Mouse (Mus musculus): ENCODE data around the gene Nfatc3. TPM values are rescaled to one million over a fixed set of nuclear protein-coding genes. Genes with fewer than 3 reads are reported as not detected.
A peak's percentile ranks its signal among the peaks of the same experiment; 100 is the strongest.

Nfatc3 gene
- total RNA-seq, 2 experiments from 2014 or later = 24.9 to 28.7 TPM

DNA sequence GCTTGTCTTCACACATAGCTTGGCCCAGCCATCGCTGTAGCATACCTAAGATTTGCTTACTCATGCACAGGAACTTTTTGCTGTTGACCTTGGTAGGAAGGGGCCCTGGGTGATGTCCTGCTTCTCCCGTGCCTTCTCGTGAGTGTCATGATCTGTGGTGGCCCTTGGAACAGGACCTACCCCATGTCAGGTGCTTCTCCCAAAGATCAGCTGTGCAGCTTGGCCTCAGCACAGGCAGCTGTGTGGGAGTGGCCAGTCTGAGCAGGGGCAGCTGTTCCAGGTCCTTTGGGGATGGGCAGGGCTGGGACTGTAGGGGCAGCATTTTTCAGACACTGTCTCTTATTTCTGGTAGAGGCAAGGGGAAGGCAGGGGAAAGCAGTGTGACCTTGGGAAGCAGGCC lies 14.5 kb upstream of the Nfatc3 start:
- intact Hi-C loops (cut with DNase I) = no loop called here

DNA sequence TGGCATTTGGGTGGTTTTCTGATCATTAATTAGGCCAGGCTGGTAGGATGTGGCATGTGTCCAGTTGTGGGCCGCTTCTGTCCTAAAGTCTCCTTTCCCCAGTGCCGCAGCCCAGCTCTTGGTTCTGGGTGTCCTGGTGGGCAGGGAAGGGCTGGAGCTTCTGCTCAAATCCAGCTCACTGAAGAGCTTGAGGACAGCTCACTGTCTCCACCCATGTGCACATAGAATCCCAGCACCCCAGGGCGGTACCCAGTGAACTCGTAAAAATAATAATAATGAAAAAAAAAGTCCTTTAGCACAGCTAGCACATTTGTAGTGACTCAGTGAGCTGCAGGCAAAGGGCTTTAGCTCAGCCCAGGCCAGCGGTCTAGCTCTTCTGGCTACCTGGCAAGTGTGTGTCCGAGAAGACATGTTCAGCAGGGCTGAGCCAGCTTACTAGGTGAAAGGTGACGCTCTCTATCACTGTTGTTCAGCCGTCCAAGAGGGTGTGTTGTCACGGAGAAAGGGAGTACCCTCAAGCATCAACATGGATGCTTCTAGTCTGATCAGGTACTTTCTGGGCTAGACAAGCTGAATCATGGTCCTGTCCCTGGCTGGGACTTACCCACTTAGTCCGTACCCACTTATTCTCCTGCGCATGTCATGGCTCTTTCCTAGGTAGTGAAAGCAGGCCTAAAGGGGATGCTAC lies 11.6 kb upstream of the Nfatc3 start:
- no peak for TF ChIP-seq CTCF (IDR thresholded peaks at IDR 0.05)
- no peak for DNase-seq
- Histone ChIP-seq H3K27ac (peak overlapping the region; percentile 31; the same call in 1 of the 2 replicates), H3K4me3 (no peak overlapping the region)
- intact Hi-C loops (cut with DNase I) = no loop called here

More for the DNA sequence above, 14.5 kb upstream of the Nfatc3 start:
- TF ChIP-seq CTCF (IDR thresholded peaks at IDR 0.05) = no peak
- H3K4me3 ChIP-seq = no peak overlapping the region
- peak; percentile 81 for DNase-seq
- H3K27ac ChIP-seq = peak overlapping the region; percentile 76

DNA sequence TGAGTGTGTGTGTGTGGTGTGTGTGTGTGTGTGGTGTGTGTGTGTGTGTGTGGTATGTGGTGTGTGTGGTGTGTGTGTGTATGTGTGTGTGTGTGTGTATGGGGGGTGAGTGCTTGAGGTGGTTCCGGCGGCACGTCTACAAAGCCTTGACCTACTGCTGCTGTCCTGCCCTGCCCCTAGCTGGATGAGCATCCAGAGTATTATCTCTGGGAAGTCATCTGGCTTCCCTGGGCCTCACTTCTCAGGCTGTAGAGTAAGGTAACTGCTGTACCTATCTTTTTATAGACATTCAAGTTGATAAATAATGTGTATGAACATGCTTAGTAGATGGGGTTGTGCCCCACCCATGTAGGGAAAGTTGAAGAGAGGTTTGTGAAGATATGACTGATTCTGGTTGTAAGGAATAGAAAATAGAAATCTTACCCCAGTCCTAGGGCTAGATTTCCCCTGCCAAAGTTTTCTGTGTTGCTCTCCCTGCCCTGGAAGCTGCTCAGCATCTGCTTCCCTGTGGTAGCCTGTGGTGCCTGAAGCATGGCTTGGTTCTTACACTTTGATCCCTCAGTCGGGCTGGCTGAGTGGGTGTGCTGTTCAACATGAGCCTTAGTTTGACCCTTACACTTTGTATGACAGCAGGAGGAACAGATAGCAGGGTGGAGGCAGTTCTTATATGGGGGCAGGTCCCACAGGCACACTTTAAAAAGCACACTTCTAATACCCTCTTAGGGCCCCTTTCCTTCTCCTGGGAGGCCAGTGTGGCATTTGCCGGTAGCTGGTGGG lies 10.6 kb upstream of the Nfatc3 start:
- no peak overlapping the region for H3K27ac ChIP-seq
- intact Hi-C loops (cut with DNase I) = no loop called here
- no peak for TF ChIP-seq CTCF (IDR thresholded peaks at IDR 0.05)
- H3K4me3 ChIP-seq = no peak overlapping the region
- DNase-seq = no peak

DNA sequence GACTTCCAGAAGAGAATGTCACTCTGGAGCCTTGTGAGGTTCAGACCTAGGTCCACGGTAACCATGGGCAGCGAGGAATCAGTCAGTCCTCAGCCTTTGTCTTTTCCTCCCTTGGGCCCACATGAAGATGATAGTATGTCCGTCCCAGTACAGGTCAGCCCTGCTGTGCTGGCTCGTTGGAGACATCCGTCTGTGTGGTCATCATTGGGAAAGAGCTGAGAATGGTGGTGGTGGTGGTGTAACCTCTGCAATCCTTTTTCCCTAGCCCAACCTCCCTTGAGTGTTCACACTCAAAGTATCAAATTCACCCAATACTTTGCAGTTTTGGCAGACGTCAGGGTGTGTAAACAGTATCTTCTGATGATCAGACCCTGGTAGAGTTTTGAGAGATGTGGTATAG lies 8.8 kb upstream of the Nfatc3 start:
- Histone ChIP-seq H3K27ac (no peak overlapping the region), H3K4me3 (no peak overlapping the region)
- DNase-seq = no peak
- intact Hi-C loops (cut with DNase I) = no loop called here
- no peak for TF ChIP-seq CTCF (IDR thresholded peaks at IDR 0.05)

DNA sequence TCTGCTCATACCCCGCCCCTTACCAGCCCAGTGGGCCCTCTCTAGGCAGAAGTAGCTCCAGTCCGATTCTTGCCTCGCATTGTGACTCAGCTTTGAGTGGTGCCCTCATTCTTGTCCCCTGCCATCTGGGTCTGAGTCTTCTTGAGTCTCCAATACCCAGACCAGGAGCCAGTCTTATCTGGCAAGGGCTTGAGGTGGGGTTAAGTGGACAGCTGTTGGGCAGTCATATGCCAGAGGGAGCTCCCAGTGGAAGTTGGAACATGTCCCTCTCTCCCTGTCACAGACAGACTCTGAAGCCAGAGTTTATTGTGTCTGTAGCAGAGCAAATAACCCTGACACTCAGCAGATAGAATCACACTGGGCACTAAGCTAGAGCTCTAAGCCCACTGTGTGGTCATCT lies 7.6 kb upstream of the Nfatc3 start:
- peak overlapping the region; percentile 59 for H3K27ac ChIP-seq
- TF ChIP-seq CTCF (IDR thresholded peaks at IDR 0.05) = no peak
- no peak overlapping the region for H3K4me3 ChIP-seq
- no peak for DNase-seq
- intact Hi-C loops (cut with DNase I) = no loop called here

DNA sequence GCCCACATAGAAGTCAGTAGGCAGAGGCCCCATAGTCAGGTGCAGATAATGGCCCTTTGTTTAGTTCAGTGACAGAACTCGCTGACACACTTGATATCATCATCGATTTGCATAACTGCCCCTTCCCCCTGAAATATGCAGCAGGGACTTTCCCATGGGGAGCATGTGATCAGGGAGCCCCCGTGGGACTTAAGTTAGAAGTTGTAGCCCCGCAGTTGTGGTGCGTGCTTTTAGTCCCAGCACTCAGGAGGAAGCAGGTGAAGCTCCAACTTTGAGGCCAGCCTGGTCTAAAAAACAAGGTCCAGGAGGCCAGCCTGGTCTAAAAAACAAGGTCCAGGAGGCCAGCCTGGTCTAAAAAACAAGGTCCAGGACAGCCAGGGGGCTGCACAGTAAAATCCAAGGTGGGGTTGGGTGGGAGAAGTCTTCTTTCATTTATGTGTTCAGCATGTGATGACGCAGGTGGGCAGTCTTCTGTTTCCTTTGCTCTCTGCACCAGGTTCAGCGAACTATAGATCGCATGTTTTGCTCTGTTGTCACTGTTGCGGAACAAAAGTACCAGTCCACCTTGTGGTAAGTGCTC lies 6.0 kb upstream of the Nfatc3 start:
- intact Hi-C loops (cut with DNase I) = no loop called here
- DNase-seq = no peak
- H3K4me3 ChIP-seq = no peak overlapping the region
- no peak overlapping the region for H3K27ac ChIP-seq
- no peak for TF ChIP-seq CTCF (IDR thresholded peaks at IDR 0.05)

DNA sequence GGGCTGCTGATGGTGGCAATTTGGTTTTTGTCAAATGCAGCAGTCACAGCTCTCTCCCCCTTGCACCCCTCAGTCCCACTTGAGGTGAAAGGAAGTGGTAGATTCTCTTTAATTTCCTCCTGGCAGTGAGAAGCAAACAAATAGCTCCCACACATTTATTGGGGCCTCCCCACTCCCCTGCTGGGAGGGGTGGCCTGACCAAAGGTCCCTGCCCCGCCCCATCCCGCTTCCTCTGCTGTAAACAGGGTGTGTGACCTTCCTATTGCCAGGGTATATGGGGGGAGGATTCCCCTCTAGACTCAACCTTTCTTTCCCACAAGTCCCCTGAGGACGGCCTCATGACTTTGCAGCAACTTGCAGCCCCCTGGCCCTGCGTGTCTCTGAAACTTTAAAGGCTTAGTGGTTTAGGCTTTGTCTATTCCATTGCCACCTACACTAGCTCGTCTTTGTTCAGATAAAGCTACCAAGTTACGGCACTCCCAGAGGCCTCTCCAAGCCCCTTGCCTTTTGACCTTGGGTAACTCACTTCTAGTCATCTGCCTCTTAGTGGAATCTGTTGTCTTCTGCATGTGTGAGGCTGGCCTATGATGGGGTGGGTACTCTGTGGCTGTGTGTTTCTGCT lies 4.3 kb upstream of the Nfatc3 start:
- Histone ChIP-seq H3K27ac (peak overlapping the region; percentile 71), H3K4me3 (no peak overlapping the region)
- peak; percentile 43 for DNase-seq
- no peak for TF ChIP-seq CTCF (IDR thresholded peaks at IDR 0.05)
- intact Hi-C loops (cut with DNase I) = no loop called here

DNA sequence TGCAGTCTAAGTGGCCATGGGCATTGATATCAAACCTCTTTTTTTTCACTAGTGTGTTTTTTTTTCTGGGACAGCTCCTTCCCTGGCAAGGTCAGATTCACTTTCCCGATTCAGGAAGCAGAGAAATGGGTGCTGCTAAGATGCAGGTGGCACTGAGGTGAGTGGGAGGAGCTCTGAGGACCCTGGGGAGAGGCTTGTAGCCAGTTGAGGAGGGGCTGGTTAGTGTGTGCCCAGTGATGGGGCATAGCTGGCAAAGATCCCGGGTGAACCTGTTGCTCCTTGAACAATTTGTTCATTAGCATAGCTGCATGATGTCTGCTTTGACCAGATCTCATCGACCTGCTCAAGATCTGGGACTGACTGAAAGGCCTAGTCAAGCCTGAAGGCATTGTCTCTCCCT lies 3.6 kb upstream of the Nfatc3 start:
- Histone ChIP-seq H3K27ac (peak overlapping the region; percentile 71), H3K4me3 (no peak overlapping the region)
- intact Hi-C loops (cut with DNase I) = no loop called here
- DNase-seq = no peak
- no peak for TF ChIP-seq CTCF (IDR thresholded peaks at IDR 0.05)

DNA sequence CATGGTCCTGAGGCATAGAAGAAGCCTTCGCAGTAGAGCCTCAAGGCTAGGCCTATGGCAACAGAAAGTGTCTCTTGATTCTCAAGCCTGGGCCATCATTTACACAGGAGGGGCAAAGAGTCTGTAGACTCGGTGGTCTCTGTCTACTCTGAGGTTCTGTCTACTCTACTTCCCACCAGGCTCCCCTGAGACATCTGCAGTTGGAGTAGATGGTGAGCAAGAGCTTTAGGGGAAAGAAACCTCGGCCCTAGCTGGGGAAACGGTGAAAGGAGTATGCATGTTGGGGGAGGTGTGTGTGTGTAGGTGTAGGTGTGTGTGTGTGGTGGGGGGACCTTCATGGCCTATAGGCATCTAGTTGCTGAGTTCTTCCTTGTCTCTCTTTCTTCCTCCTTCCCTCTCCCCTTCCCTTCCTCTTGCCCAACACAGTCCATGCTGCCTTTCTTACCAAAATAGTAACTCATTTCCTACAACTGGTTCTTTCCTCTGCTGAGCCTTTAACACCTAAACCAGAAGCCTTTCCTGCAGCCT lies 2.1 kb upstream of the Nfatc3 start:
- intact Hi-C loops (cut with DNase I) = no loop called here
- DNase-seq = no peak
- H3K4me3 ChIP-seq = no peak overlapping the region
- no peak overlapping the region for H3K27ac ChIP-seq
- no peak for TF ChIP-seq CTCF (IDR thresholded peaks at IDR 0.05)

DNA sequence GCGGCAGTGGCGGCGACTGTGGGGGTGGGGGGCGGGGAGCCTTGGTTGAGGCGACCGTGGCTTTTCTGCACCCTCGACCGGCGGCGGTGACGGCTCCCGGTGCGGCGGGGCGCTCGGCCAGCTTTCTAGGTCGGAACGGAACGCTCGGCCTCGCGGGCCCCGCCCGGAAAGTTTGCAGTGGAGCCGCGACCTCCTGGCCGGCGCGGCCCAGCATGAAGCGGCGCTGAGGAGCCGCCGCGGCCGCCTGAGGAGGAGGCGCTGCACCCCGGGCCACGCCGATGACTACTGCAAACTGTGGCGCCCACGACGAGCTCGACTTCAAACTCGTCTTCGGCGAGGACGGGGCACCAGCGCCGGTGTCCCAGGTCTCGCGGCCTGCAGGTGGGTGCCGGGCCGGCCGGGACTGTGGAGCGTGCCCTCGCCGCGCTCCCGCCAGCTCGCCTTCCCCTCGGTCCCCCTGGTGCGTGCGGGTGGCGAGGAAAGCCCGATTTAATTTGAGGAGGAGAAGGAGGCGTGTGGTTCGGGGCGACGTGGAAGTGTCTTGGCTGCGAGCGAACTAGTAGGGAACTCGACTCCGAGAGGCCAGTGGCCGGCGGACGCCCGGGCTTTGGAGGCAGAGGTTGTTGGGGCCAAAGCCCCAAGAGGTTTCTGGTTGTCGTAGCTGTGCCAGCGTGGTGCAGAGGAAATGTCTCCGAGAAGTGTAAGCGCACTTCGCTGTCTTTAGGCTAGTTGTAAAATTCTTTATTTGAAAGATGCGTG lies 1.2 kb downstream of the Nfatc3 start:
- Histone ChIP-seq H3K4me3 (peak overlapping the region; percentile 98), H3K27ac (peak overlapping the region; percentile 99)
- TF ChIP-seq CTCF (IDR thresholded peaks at IDR 0.05) = no peak
- peak; percentile 80 for DNase-seq
- intact Hi-C loops (cut with DNase I) = no loop called here

DNA sequence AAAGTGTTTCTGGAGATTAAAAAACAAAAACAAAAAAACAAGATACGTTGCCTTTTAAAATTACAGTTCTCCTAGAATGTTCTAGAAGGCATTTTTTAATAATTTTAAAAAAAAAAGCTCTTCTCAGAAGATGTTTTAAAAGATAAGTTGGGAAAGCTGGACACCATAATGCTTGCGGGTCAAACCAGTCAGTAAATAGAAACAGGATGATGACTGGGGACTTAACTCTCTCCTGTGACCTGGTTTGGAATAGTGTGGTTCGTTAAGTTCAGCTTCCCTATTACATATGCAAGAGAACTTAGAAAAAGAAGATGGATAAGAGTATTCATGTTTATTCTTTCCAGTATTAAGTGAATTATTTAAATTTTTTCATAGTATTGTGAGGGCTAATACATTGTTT lies 1.9 kb downstream of the Nfatc3 start:
- peak overlapping the region; percentile 98 for H3K4me3 ChIP-seq
- no peak for DNase-seq
- intact Hi-C loops (cut with DNase I) = no loop called here
- peak overlapping the region; percentile 99 for H3K27ac ChIP-seq
- no peak for TF ChIP-seq CTCF (IDR thresholded peaks at IDR 0.05)

DNA sequence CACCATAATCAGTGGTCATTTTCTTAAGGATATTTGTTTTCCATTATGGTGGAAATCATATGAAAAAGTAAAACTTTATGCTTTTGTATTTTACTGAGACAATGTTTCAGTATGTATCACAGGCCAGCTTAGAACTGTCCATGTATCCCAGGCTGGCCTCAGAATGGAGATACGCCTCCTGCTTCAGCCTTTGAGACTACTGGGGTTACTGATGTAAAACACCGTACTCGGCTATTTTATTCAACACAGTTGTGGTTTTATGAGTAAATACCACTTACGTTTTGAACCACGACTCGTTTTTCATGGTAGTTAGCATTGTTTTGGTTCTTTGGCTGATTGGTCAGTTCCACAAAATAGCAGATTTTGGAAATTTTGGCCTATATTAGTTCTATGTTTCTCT lies 3.0 kb downstream of the Nfatc3 start:
- Histone ChIP-seq H3K4me3 (peak overlapping the region; percentile 98), H3K27ac (peak overlapping the region; percentile 99; the same call in 1 of the 2 replicates)
- no peak for TF ChIP-seq CTCF (IDR thresholded peaks at IDR 0.05)
- no peak for DNase-seq
- intact Hi-C loops (cut with DNase I) = no loop called here

All from gastrocnemius, adult 2 months (tissue).